Mouse (Mus musculus) brain, adult 2 months (tissue): ENCODE measurements around the gene Ypel5.
A peak's percentile ranks its signal among the peaks of the same experiment; 100 is the strongest.

ENCODE experiments used
- DNase-seq: peaks from one replicate; pipeline ENCODE4 v3.0.0; 2011; ENCODE audit warnings: low read depth, low spot score

The Ypel5 gene

GRCm38 (mm10) chr17:72836158-72837115, at the start of gene Ypel5:
Gene Ypel5, plus strand, starts transcription at chr17:72836453.
- DNase-seq = peak; percentile 100

- DNase-seq = peak; percentile 53
These were observed 48.3 kb upstream of the Ypel5 start for GRCm38 (mm10) chr17:72787886-72788436.

GRCm38 (mm10) chr17:72793278-72793677, 43.0 kb upstream of the Ypel5 start:
- DNase-seq = no peak

GRCm38 (mm10) chr17:72794660-72795059, 41.6 kb upstream of the Ypel5 start:
- no peak for DNase-seq

- DNase-seq = no peak
These were observed 40.7 kb upstream of the Ypel5 start for GRCm38 (mm10) chr17:72795392-72796047.

- DNase-seq = no peak
These were observed 39.7 kb upstream of the Ypel5 start for GRCm38 (mm10) chr17:72796506-72796905.

- peak; percentile 80 for DNase-seq
These were observed 38.4 kb upstream of the Ypel5 start for GRCm38 (mm10) chr17:72797867-72798266.

- no peak for DNase-seq
These were observed 26.2 kb upstream of the Ypel5 start for GRCm38 (mm10) chr17:72809942-72810654.

GRCm38 (mm10) chr17:72813419-72814315, 22.6 kb upstream of the Ypel5 start:
- DNase-seq = peak; percentile 76

GRCm38 (mm10) chr17:72817574-72817973, 18.7 kb upstream of the Ypel5 start:
- peak; percentile 95 for DNase-seq

GRCm38 (mm10) chr17:72819714-72820113, 16.5 kb upstream of the Ypel5 start:
- peak; percentile 62 for DNase-seq

- DNase-seq = no peak
These were observed 15.8 kb upstream of the Ypel5 start for GRCm38 (mm10) chr17:72820425-72820824.

- no peak for DNase-seq
These were observed 14.3 kb upstream of the Ypel5 start for GRCm38 (mm10) chr17:72821923-72822322.

- DNase-seq = peak; percentile 46
These were observed 9.2 kb upstream of the Ypel5 start for GRCm38 (mm10) chr17:72826916-72827534.

GRCm38 (mm10) chr17:72828027-72828678, 8.1 kb upstream of the Ypel5 start:
- no peak for DNase-seq

GRCm38 (mm10) chr17:72828687-72829086, 7.6 kb upstream of the Ypel5 start:
- no peak for DNase-seq

- DNase-seq = peak; percentile 95
These were observed 973 bp downstream of the Ypel5 start for GRCm38 (mm10) chr17:72837140-72837712.

- peak; percentile 35 for DNase-seq
These were observed 1.7 kb downstream of the Ypel5 start for GRCm38 (mm10) chr17:72837824-72838474.

- peak; percentile 25 for DNase-seq
These were observed 2.7 kb downstream of the Ypel5 start for GRCm38 (mm10) chr17:72839000-72839399.
